Mouse (Mus musculus) layer of hippocampus, postnatal 10 days (tissue): ENCODE data around the gene Fam78a. TPM values are rescaled to one million over a fixed set of nuclear protein-coding genes. Genes with fewer than 3 reads are reported as not detected.

Experiments used
- DNase-seq, 2 experiments: peaks; one replicate each; pipeline ENCODE4 v3.0.0; 2021; ENCODE audit warnings: low spot score in 2 of 2
- long read RNA-seq: library from polyadenylated mRNA; stranded (forward); transcript quantifications from one replicate; pipeline ENCODE4 v2.0.0, GENCODE M21; 2023
- total RNA-seq, 2 experiments: library from RNA; stranded (reverse); gene quantifications; 2 replicates each; pipeline ENCODE4 v1.2.3; 2021

Fam78a gene
- total RNA-seq: 1 to 10 TPM; 2.3 to 2.6 TPM
- long read RNA-seq, full-length matches to known transcripts: 1 of 1 reads
- long read RNA-seq, partial matches to known transcripts: 0 of 1 reads
- long read RNA-seq, other reads (novel, unspliced or antisense): 0 of 1 reads

- DNase-seq: no peak
Observed at GRCm38 (mm10) chr2:32084111-32084871, at the start of gene Fam78a. Gene Fam78a (minus strand): TSS chr2:32084857.

- peak; percentile 91 to 92 for DNase-seq
Observed at GRCm38 (mm10) chr2:32134039-32134438, 49.4 kb upstream of the Fam78a start.

- DNase-seq: no peak
Observed at GRCm38 (mm10) chr2:32132567-32132992, 47.9 kb upstream of the Fam78a start.

- DNase-seq: no peak
Observed at GRCm38 (mm10) chr2:32131866-32132566, 47.4 kb upstream of the Fam78a start.

- DNase-seq: no peak
Observed at GRCm38 (mm10) chr2:32131205-32131834, 46.7 kb upstream of the Fam78a start.

GRCm38 (mm10) chr2:32130435-32130834 is 45.8 kb upstream of the Fam78a start:
- DNase-seq: peak; percentile 66 to 71

- DNase-seq: no peak
Observed at GRCm38 (mm10) chr2:32129383-32130074, 44.9 kb upstream of the Fam78a start.

GRCm38 (mm10) chr2:32128536-32128841 is 43.8 kb upstream of the Fam78a start:
- DNase-seq: no peak

- DNase-seq: no peak
Observed at GRCm38 (mm10) chr2:32127653-32128535, 43.2 kb upstream of the Fam78a start.

GRCm38 (mm10) chr2:32121785-32122184 is 37.1 kb upstream of the Fam78a start:
- no peak for DNase-seq

GRCm38 (mm10) chr2:32121150-32121549 is 36.5 kb upstream of the Fam78a start:
- DNase-seq: no peak

GRCm38 (mm10) chr2:32119802-32120750 is 35.4 kb upstream of the Fam78a start:
- DNase-seq: no peak

GRCm38 (mm10) chr2:32115851-32116268 is 31.2 kb upstream of the Fam78a start:
- DNase-seq: no peak

- no peak for DNase-seq
Observed at GRCm38 (mm10) chr2:32112548-32112947, 27.9 kb upstream of the Fam78a start.

GRCm38 (mm10) chr2:32111268-32111667 is 26.6 kb upstream of the Fam78a start:
- DNase-seq: no peak

- no peak for DNase-seq
Observed at GRCm38 (mm10) chr2:32105930-32106329, 21.3 kb upstream of the Fam78a start.

- DNase-seq: no peak
Observed at GRCm38 (mm10) chr2:32105117-32105913, 20.7 kb upstream of the Fam78a start.

GRCm38 (mm10) chr2:32104122-32104521 is 19.5 kb upstream of the Fam78a start:
- no peak for DNase-seq
